Mouse (Mus musculus) erythroblast, embryonic 14.5 days (primary cell): Measurements from ENCODE around the gene Nup98. TPM values are rescaled to one million over a fixed set of nuclear protein-coding genes. Genes with fewer than 3 reads are reported as not detected.
A peak's percentile ranks its signal among the peaks of the same experiment; 100 is the strongest.

Source experiments
- H3K27me3 ChIP-seq: 2 replicates; pipeline ENCODE4 v1.6.1; 2012; ENCODE audit warnings: inconsistent platforms; ENCODE audit not compliant: control insufficient read depth
- H3K36me3 ChIP-seq: 2 replicates; pipeline ENCODE4 v1.6.1; 2012; ENCODE audit warnings: mild to moderate bottlenecking, inconsistent platforms; ENCODE audit not compliant: control insufficient read depth
- H3K4me1 ChIP-seq: 2 replicates; pipeline ENCODE4 v1.6.1; 2012; ENCODE audit warnings: inconsistent platforms; ENCODE audit not compliant: control insufficient read depth
- H3K4me3 ChIP-seq: replicated peaks from 2 replicates; pipeline ENCODE3; 2012; ENCODE audit warnings: moderate library complexity, mild to moderate bottlenecking, inconsistent platforms
- H3K9me3 ChIP-seq: 2 replicates; pipeline ENCODE4 v1.6.1; 2012; ENCODE audit warnings: low read length, inconsistent platforms, mixed read lengths; ENCODE audit not compliant: control insufficient read depth
- GATA1 ChIP-seq: IDR thresholded peaks from 2 replicates; pipeline ENCODE4 v1.6.1; 2012; ENCODE audit warnings: low read length, inconsistent platforms, mixed read lengths
- TAL1 ChIP-seq: IDR thresholded peaks from 3 replicates; pipeline ENCODE4 v1.6.1; 2012; ENCODE audit warnings: low read length, inconsistent platforms, mixed read lengths
- polyA plus RNA-seq: library from polyadenylated mRNA; stranded (reverse); fragments of >175 nt; gene quantifications from 2 replicates; pipeline ENCODE4 v1.2.3, GENCODE M21; 2012

Gene Nup98
- polyA plus RNA-seq, 1 experiment: 0.17 TPM

DNA sequence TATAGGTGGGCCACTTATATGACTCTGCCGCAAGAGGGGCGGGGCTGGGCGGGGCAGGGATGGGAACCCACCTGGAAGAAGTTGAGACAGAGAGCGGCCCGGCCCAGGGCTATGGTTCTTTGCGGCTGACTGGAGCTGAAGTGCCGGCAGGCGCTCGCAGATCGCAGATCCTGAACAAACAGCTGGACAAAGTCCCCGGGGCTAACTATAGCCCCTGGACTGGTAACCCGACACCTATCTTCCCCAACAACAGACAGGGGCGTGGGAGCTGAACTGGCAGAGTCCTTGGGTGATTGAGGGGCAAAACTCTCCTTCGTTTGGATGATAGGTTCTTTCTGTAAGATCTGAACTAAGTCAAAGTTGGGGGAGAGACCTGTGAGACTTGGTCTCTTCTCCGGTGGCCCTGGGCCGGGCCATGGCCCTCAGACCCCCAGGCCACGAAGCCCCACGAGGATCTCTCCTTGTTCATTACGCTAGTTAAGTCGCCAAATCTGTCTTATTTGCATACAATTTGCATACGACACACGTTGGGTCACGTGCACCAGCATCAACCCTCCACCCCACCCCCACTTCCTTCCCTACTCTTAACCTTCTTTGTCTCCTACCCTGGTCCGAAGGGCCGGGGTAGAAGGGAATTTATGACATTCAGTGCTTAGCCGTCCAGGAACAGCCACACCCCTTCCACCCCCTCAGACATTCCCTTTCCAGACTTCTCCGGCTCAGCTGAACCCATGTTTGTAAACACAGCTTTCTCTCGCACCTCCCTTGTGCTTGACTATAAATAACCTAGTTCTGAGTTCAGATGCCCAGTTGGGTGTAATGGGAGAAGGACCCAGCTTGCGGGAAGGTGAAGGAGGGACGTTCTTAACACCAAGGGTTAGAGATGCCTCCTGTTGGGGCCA lies 110.0 kb downstream of the Nup98 start:
- Histone ChIP-seq H3K36me3 (no peaks in the 10 kb centered on the region), H3K27me3 (peaks cover 26% of the 10 kb centered on the region), H3K4me3 (peak overlapping the region; percentile 50), H3K9me3 (no peaks in the 10 kb centered on the region), H3K4me1 (peaks cover 39% of the 10 kb centered on the region)
- TF ChIP-seq TAL1: no peak
- TF ChIP-seq GATA1: no peak

DNA sequence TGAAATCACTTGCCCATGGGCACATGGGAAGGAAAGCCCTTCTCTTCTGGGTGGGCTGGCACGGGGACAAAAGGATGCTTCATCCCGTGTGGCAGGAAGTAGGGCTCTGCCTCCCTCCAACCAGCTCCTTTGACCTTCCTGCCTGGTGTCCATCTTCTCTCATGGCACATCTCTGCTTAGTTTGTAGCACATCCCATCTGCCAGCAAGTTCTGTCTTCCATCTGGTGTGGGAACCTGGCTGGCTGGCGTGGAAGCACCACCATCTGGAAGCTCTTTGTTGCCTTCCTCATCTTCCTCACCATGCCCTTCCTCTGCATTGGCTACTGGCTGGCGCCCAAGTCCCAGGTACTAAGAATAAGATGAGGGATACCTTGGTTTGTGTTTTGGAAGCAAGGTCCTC lies 122.6 kb downstream of the Nup98 start:
- no peaks in the 10 kb centered on the region for H3K27me3 ChIP-seq
- TF ChIP-seq TAL1 (no peak), GATA1 (no peak)
- H3K4me3 ChIP-seq: no peak overlapping the region
- H3K4me1 ChIP-seq: no peaks in the 10 kb centered on the region
- H3K36me3 ChIP-seq: peaks cover 36% of the 10 kb centered on the region
- H3K9me3 ChIP-seq: no peaks in the 10 kb centered on the region

DNA sequence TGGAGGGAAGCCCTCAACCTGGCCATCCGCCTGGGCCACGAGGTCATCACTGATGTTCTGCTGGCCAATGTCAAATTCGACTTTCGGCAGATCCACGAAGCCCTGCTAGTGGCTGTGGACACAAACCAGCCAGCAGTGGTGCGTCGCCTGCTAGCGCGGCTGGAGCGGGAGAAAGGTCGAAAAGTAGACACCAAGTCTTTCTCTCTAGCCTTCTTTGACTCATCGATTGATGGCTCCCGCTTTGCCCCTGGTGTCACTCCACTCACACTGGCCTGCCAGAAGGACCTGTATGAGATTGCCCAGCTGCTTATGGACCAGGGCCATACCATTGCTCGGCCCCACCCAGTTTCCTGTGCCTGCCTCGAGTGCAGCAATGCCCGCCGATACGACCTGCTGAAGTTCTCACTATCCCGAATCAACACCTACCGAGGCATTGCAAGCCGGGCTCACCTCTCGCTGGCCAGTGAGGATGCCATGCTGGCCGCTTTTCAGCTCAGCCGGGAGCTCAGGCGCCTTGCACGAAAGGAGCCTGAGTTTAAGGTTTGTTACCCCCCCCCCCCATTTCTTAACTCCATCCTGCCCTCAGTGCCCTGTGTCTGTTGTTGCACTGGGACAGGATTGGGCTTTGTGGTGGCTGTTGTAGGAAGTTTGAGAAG lies 125.8 kb downstream of the Nup98 start:
- H3K36me3 ChIP-seq: peaks cover 68% of the 10 kb centered on the region
- TF ChIP-seq GATA1 (no peak), TAL1 (no peak)

DNA sequence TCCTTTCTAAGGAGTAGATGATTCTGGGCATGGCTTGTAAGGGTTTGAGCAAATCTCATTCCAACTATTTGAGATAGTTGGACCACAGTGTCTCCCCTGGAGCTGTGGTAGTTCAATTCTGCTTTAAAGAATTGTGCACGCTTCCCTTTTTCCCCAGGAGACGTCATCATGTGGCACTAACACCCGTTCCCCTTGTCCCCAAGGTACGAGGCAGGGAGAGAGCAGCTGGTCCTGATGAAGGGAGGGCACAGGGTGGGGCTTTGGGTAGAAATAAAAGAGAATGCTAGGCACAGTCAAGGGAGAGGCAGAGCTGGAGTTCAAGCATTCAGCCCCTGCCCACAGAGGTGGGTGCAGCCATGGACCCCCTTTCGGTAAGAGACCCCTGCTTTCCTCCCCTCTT lies 127.2 kb downstream of the Nup98 start, which contains the start of gene Trpc2:
TSS of gene Trpc2 (plus strand) at position 301 of the 400 bp plus-strand sequence.
- TF ChIP-seq TAL1: no peak
- TF ChIP-seq GATA1: no peak

More for the DNA sequence above, 125.8 kb downstream of the Nup98 start:
- H3K4me1 ChIP-seq: no peaks in the 10 kb centered on the region
- H3K4me3 ChIP-seq: no peak overlapping the region
- no peaks in the 10 kb centered on the region for H3K9me3 ChIP-seq
- no peaks in the 10 kb centered on the region for H3K27me3 ChIP-seq

DNA sequence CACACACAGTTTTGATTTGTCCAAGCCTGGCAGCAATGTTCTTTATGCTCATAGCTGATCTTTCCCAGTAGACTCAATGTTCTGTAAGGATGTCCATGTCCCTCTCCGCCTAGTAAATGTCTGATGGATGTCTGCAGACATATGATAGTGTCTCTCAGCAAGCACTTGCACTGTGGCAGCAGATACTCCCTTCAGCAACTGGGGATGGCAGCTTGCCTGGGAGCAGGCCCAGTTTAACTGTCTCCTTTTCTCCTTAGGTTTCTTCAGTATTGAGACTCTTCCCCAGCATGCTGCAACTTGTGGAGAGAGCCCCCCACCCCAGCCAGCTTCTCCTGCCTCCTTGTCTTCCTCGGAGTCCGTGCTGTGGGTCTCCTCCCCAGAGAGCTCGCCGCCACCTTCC lies 128.2 kb downstream of the Nup98 start:
- H3K4me1 ChIP-seq: no peaks in the 10 kb centered on the region
- TF ChIP-seq TAL1 (no peak), GATA1 (no peak)
- no peaks in the 10 kb centered on the region for H3K9me3 ChIP-seq
- peaks cover 91% of the 10 kb centered on the region for H3K36me3 ChIP-seq
- no peak overlapping the region for H3K4me3 ChIP-seq
- no peaks in the 10 kb centered on the region for H3K27me3 ChIP-seq

More for the DNA sequence above, 127.2 kb downstream of the Nup98 start, which contains the start of gene Trpc2:
- no peaks in the 10 kb centered on the region for H3K27me3 ChIP-seq
- no peak within 1 kb of the TSS for H3K4me3 ChIP-seq
- no peaks in the 10 kb centered on the region for H3K4me1 ChIP-seq
- H3K36me3 ChIP-seq: peaks cover 81% of the 10 kb centered on the region
- H3K9me3 ChIP-seq: no peaks in the 10 kb centered on the region

DNA sequence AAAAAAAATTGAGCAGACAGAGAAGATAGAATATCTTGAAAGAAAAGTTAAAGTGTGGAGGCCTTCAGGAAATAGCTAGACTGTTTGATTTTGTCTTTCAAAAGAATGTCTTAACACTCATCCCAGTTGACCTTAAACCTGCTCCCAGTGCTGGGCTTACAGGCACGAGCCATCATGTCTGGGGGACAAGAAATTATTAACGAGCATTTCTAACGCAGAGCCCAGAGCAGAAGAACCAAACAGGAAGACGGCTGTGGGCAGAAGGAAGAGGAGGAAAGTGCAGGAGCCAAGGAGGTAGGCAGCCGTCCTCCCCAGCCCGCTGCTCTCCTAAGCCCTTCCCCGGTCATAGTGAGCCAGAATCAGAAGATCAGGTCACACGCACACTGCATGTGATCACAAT lies 129.7 kb downstream of the Nup98 start:
- TF ChIP-seq TAL1: no peak
- TF ChIP-seq GATA1: no peak
- H3K4me1 ChIP-seq: no peaks in the 10 kb centered on the region
- H3K27me3 ChIP-seq: no peaks in the 10 kb centered on the region
- H3K9me3 ChIP-seq: no peaks in the 10 kb centered on the region
- H3K4me3 ChIP-seq: no peak overlapping the region
- H3K36me3 ChIP-seq: peaks cover 98% of the 10 kb centered on the region

DNA sequence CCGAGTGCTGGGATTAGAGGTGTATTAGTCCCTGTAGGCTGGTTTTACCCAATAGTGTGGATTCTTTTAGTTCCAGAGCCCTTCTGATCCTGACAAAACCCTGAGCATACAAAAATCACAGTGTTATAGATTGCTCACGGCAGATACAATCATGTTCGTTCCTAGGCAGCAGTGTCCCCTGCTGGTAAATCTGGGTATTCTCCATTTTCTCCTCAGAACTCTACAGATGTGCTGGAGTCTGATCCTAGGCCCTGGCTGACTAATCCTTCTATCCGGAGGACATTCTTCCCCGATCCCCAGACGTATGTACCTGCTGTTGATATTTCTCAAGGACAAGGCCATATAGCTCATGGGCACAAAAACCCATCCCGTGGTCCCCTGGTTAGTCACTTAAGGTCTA lies 131.5 kb downstream of the Nup98 start:
- H3K4me1 ChIP-seq: no peaks in the 10 kb centered on the region
- H3K9me3 ChIP-seq: no peaks in the 10 kb centered on the region
- H3K36me3 ChIP-seq: peaks cover 96% of the 10 kb centered on the region
- no peak overlapping the region for H3K4me3 ChIP-seq
- TF ChIP-seq TAL1 (no peak), GATA1 (no peak)
- no peaks in the 10 kb centered on the region for H3K27me3 ChIP-seq

DNA sequence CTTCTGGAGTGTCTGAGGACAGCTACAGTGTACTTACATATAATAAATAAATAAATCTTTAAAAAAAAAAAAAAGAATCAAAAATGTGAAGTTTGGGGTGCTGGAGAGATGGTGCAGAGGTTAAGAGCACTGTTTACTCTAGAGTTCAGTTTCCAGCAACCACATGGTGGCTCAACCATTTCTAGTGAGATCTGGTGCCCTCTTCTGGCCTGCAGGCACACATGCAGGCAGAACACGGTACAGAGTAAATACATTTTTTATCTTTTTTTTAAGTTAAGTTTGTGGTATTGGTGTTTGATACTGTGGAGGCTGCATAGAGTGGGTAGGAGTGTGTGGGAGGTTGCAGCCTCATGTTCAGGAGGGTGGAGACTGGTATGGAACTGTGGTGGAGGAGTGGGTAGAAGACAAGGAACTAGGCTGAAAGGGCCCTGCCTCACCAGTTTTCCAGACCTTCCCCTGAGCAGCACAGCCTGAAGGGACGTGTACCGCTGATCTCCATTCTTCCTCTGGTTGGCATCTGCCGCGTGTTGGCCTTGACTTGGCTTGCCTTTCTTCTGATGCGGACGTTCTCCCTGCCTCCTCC lies 133.2 kb downstream of the Nup98 start:
- TF ChIP-seq GATA1 (no peak), TAL1 (no peak)
- no peaks in the 10 kb centered on the region for H3K4me1 ChIP-seq
- peaks cover 96% of the 10 kb centered on the region for H3K36me3 ChIP-seq
- H3K27me3 ChIP-seq: no peaks in the 10 kb centered on the region
- no peak overlapping the region for H3K4me3 ChIP-seq
- H3K9me3 ChIP-seq: no peaks in the 10 kb centered on the region

Other genes with a start within 250 kb of the Nup98 start
- gene Il18bp, start 191.5 kb downstream of the Nup98 start, polyA plus RNA-seq: 0.67 and 1.0 TPM in 2 replicates
- 0.12 and 0.34 TPM in 2 replicates for gene Rnf121, start 144.7 kb downstream of the Nup98 start, polyA plus RNA-seq
- 2.0 TPM in 2 replicates for gene Xndc1, start 144.7 kb downstream of the Nup98 start, polyA plus RNA-seq
- gene Xntrpc, start 144.5 kb downstream of the Nup98 start, polyA plus RNA-seq: not detected in 2 replicates
- 0.15 and 0.37 TPM in 2 replicates for gene Trpc2, start 127.1 kb downstream of the Nup98 start, polyA plus RNA-seq
- gene Art1, start 108.4 kb downstream of the Nup98 start, polyA plus RNA-seq: not detected in 2 replicates
- gene Art5, start 100.7 kb downstream of the Nup98 start, polyA plus RNA-seq: not detected in 2 replicates
- gene Chrna10, start 93.3 kb downstream of the Nup98 start, polyA plus RNA-seq: 0.02 TPM in 1 of 2 replicates, not detected in the other
- gene Pgap2, start within 50 bp of the Nup98 start, polyA plus RNA-seq: 0.14 and 1.5 TPM in 2 replicates
- gene Rhog, start 45.9 kb upstream of the Nup98 start, polyA plus RNA-seq: 7.6 and 15.0 TPM in 2 replicates
- gene Stim1, start 57.6 kb upstream of the Nup98 start, polyA plus RNA-seq: 2.7 and 2.9 TPM in 2 replicates
- gene Rrm1, start 231.5 kb upstream of the Nup98 start, polyA plus RNA-seq: 14.9 and 31.0 TPM in 2 replicates